Mouse (Mus musculus): Measurements from ENCODE around the gene Tff1. TPM values are rescaled to one million over a fixed set of nuclear protein-coding genes. Genes with fewer than 3 reads are reported as not detected.

Gene Tff1
- polyA plus RNA-seq, 1 experiment from 2014 or later, result not detected

GRCm38 (mm10) chr17:31145998-31146397, 19.1 kb downstream of the Tff1 start:
- Histone ChIP-seq H3K36me3 (ENCODE audit: control insufficient read depth, insufficient read depth, low read length) (no peaks in the 10 kb centered on the region), H3K27me3 (ENCODE audit: control insufficient read depth, insufficient read depth, low read length) (no peaks in the 10 kb centered on the region), H3K4me3 (ENCODE audit: low read depth, low read length) (no peak overlapping the region), H3K27ac (replicated peaks; ENCODE audit: low read depth, low read length) (no peak overlapping the region), H3K9ac (ENCODE audit: low read length) (no peak overlapping the region), H3K4me1 (ENCODE audit: control insufficient read depth, insufficient read depth, low read length) (no peaks in the 10 kb centered on the region), H3K4me2 (ENCODE audit: low read depth, severe bottlenecking) (no peak overlapping the region), H3K9me3 (ENCODE audit: control insufficient read depth, low read length) (no peaks in the 10 kb centered on the region)
- no peak for ATAC-seq (ENCODE audit: insufficient number of reproducible peaks, low FRiP score, low TSS enrichment, low read depth)
- no peak for DNase-seq (ENCODE audit: low spot score)
- WGBS, result 86% methylated on average over 9 of the region's 9 CpGs

GRCm38 (mm10) chr17:31144040-31145037, 20.7 kb downstream of the Tff1 start, which contains the start of gene Tff2:
Gene Tff2, minus strand, starts transcription at chr17:31144282.
- no peak within 1 kb of the TSS for H3K4me2 ChIP-seq (ENCODE audit: low read depth, severe bottlenecking)
- no peak within 1 kb of the TSS for H3K9ac ChIP-seq (ENCODE audit: low read length)
- H3K27me3 ChIP-seq (ENCODE audit: control insufficient read depth, insufficient read depth, low read length), result no peaks in the 10 kb centered on the region
- no peaks in the 10 kb centered on the region for H3K36me3 ChIP-seq (ENCODE audit: control insufficient read depth, insufficient read depth, low read length)
- H3K9me3 ChIP-seq (ENCODE audit: control insufficient read depth, low read length), result no peaks in the 10 kb centered on the region
- WGBS, result 67% methylated on average over 15 of the region's 15 CpGs
- ATAC-seq (ENCODE audit: insufficient number of reproducible peaks, low FRiP score, low TSS enrichment, low read depth), result no peak
- no peaks in the 10 kb centered on the region for H3K4me1 ChIP-seq (ENCODE audit: control insufficient read depth, insufficient read depth, low read length)
- no peak within 1 kb of the TSS for H3K27ac ChIP-seq (replicated peaks; ENCODE audit: low read depth, low read length)
- H3K4me3 ChIP-seq (ENCODE audit: low read depth, low read length), result no peak within 1 kb of the TSS
- no peak for DNase-seq (ENCODE audit: low spot score)

- Histone ChIP-seq H3K27ac (replicated peaks; ENCODE audit: low read depth, low read length) (no peak overlapping the region), H3K27me3 (ENCODE audit: control insufficient read depth, insufficient read depth, low read length) (no peaks in the 10 kb centered on the region), H3K9ac (ENCODE audit: low read length) (no peak overlapping the region), H3K36me3 (ENCODE audit: control insufficient read depth, insufficient read depth, low read length) (no peaks in the 10 kb centered on the region), H3K4me3 (ENCODE audit: low read depth, low read length) (no peak overlapping the region), H3K9me3 (ENCODE audit: control insufficient read depth, low read length) (no peaks in the 10 kb centered on the region), H3K4me1 (ENCODE audit: control insufficient read depth, insufficient read depth, low read length) (no peaks in the 10 kb centered on the region), H3K4me2 (ENCODE audit: low read depth, severe bottlenecking) (no peak overlapping the region)
- ATAC-seq (ENCODE audit: insufficient number of reproducible peaks, low FRiP score, low TSS enrichment, low read depth) (no peak), DNase-seq (ENCODE audit: low spot score) (no peak)
- 89% methylated on average over 7 of the region's 7 CpGs for WGBS
Measured at GRCm38 (mm10) chr17:31142116-31142515, 23.0 kb downstream of the Tff1 start.

- ATAC-seq (ENCODE audit: insufficient number of reproducible peaks, low FRiP score, low TSS enrichment, low read depth), result no peak
- H3K9me3 ChIP-seq (ENCODE audit: control insufficient read depth, low read length), result no peaks in the 10 kb centered on the region
- DNase-seq (ENCODE audit: low spot score), result peak; percentile 71
- H3K27me3 ChIP-seq (ENCODE audit: control insufficient read depth, insufficient read depth, low read length), result 0 out of 2 replicates have a peak, but pooled peaks cover 2% of the 10 kb centered on the region
- H3K4me3 ChIP-seq (ENCODE audit: low read depth, low read length), result no peak overlapping the region
- H3K27ac ChIP-seq (replicated peaks; ENCODE audit: low read depth, low read length), result no peak overlapping the region
- no peak overlapping the region for H3K4me2 ChIP-seq (ENCODE audit: low read depth, severe bottlenecking)
- no peaks in the 10 kb centered on the region for H3K4me1 ChIP-seq (ENCODE audit: control insufficient read depth, insufficient read depth, low read length)
- H3K9ac ChIP-seq (ENCODE audit: low read length), result no peak overlapping the region
- no peaks in the 10 kb centered on the region for H3K36me3 ChIP-seq (ENCODE audit: control insufficient read depth, insufficient read depth, low read length)
- 13% methylated on average over 5 of the region's 5 CpGs for WGBS
Measured at GRCm38 (mm10) chr17:31138398-31138797, 26.7 kb downstream of the Tff1 start.

GRCm38 (mm10) chr17:31136821-31137220, 28.3 kb downstream of the Tff1 start:
- 90% methylated on average over 1 of the region's 1 CpGs for WGBS
- H3K4me1 ChIP-seq (ENCODE audit: control insufficient read depth, insufficient read depth, low read length), result no peaks in the 10 kb centered on the region
- H3K36me3 ChIP-seq (ENCODE audit: control insufficient read depth, insufficient read depth, low read length), result no peaks in the 10 kb centered on the region
- ATAC-seq (ENCODE audit: insufficient number of reproducible peaks, low FRiP score, low TSS enrichment, low read depth) (no peak), DNase-seq (ENCODE audit: low spot score) (no peak)
- H3K27me3 ChIP-seq (ENCODE audit: control insufficient read depth, insufficient read depth, low read length), result 0 out of 2 replicates have a peak, but pooled peaks cover 2% of the 10 kb centered on the region
- no peak overlapping the region for H3K4me3 ChIP-seq (ENCODE audit: low read depth, low read length)
- no peak overlapping the region for H3K4me2 ChIP-seq (ENCODE audit: low read depth, severe bottlenecking)
- no peak overlapping the region for H3K9ac ChIP-seq (ENCODE audit: low read length)
- H3K27ac ChIP-seq (replicated peaks; ENCODE audit: low read depth, low read length), result no peak overlapping the region
- H3K9me3 ChIP-seq (ENCODE audit: control insufficient read depth, low read length), result no peaks in the 10 kb centered on the region

- Histone ChIP-seq H3K4me2 (ENCODE audit: low read depth, severe bottlenecking) (no peak overlapping the region), H3K4me3 (ENCODE audit: low read depth, low read length) (no peak overlapping the region), H3K9me3 (ENCODE audit: control insufficient read depth, low read length) (no peaks in the 10 kb centered on the region), H3K27me3 (ENCODE audit: control insufficient read depth, insufficient read depth, low read length) (0 out of 2 replicates have a peak, but pooled peaks cover 2% of the 10 kb centered on the region), H3K9ac (ENCODE audit: low read length) (no peak overlapping the region), H3K27ac (replicated peaks; ENCODE audit: low read depth, low read length) (no peak overlapping the region), H3K36me3 (ENCODE audit: control insufficient read depth, insufficient read depth, low read length) (no peaks in the 10 kb centered on the region), H3K4me1 (ENCODE audit: control insufficient read depth, insufficient read depth, low read length) (no peaks in the 10 kb centered on the region)
- DNase-seq (ENCODE audit: low spot score) (no peak), ATAC-seq (ENCODE audit: insufficient number of reproducible peaks, low FRiP score, low TSS enrichment, low read depth) (no peak)
- 37% methylated on average over 3 of the region's 3 CpGs for WGBS
Measured at GRCm38 (mm10) chr17:31136291-31136690, 28.8 kb downstream of the Tff1 start.

- Histone ChIP-seq H3K36me3 (ENCODE audit: control insufficient read depth, insufficient read depth, low read length) (no peaks in the 10 kb centered on the region), H3K9ac (ENCODE audit: low read length) (no peak overlapping the region), H3K27ac (replicated peaks; ENCODE audit: low read depth, low read length) (no peak overlapping the region), H3K9me3 (ENCODE audit: control insufficient read depth, low read length) (no peaks in the 10 kb centered on the region), H3K27me3 (ENCODE audit: control insufficient read depth, insufficient read depth, low read length) (0 out of 2 replicates have a peak, but pooled peaks cover 2% of the 10 kb centered on the region), H3K4me3 (ENCODE audit: low read depth, low read length) (no peak overlapping the region), H3K4me1 (ENCODE audit: control insufficient read depth, insufficient read depth, low read length) (no peaks in the 10 kb centered on the region), H3K4me2 (ENCODE audit: low read depth, severe bottlenecking) (no peak overlapping the region)
- ATAC-seq (ENCODE audit: insufficient number of reproducible peaks, low FRiP score, low TSS enrichment, low read depth) (no peak), DNase-seq (ENCODE audit: low spot score) (no peak)
- WGBS, result 70% methylated on average over 6 of the region's 6 CpGs
Measured at GRCm38 (mm10) chr17:31134913-31135312, 30.2 kb downstream of the Tff1 start.

GRCm38 (mm10) chr17:31133776-31134175, 31.3 kb downstream of the Tff1 start:
- ATAC-seq (ENCODE audit: insufficient number of reproducible peaks, low FRiP score, low TSS enrichment, low read depth) (no peak), DNase-seq (ENCODE audit: low spot score) (no peak)
- WGBS, result 73% methylated on average over 15 of the region's 15 CpGs
- no peak overlapping the region for H3K4me2 ChIP-seq (ENCODE audit: low read depth, severe bottlenecking)
- no peak overlapping the region for H3K9ac ChIP-seq (ENCODE audit: low read length)
- no peaks in the 10 kb centered on the region for H3K36me3 ChIP-seq (ENCODE audit: control insufficient read depth, insufficient read depth, low read length)
- no peak overlapping the region for H3K27ac ChIP-seq (replicated peaks; ENCODE audit: low read depth, low read length)
- H3K4me3 ChIP-seq (ENCODE audit: low read depth, low read length), result no peak overlapping the region
- no peaks in the 10 kb centered on the region for H3K9me3 ChIP-seq (ENCODE audit: control insufficient read depth, low read length)
- peaks cover 6% of the 10 kb centered on the region; the same call in 1 of the 2 replicates for H3K4me1 ChIP-seq (ENCODE audit: control insufficient read depth, insufficient read depth, low read length)
- H3K27me3 ChIP-seq (ENCODE audit: control insufficient read depth, insufficient read depth, low read length), result 0 out of 2 replicates have a peak, but pooled peaks cover 2% of the 10 kb centered on the region
